Mouse (Mus musculus): ENCODE results near the gene Ppm1n.

DNA sequence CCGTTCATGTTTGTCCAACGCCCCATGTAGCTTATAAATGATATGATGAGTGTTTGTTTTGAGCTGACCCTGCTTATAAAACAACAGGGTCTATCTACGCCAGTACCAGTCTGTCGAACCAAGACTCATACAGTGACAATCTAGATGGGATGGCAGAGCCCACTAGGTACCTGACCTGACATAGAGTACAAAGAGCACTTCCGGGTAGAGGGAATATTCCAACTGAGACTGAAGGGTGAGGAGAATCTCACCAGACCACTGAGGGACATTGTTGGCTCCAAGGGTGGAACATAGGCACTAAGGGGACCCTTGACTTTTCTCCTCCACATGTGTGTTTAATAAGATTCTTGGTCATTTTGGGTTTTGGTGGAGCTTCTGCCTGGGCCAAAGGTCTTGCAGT, 50.5 kb downstream of the Ppm1n start:
- TF ChIP-seq CTCF (IDR thresholded peaks at IDR 0.05; ENCODE audit: extremely low read depth, insufficient read length, insufficient replicate concordance, low read depth, low read length): no peak
- TF ChIP-seq POLR2A (IDR thresholded peaks at IDR 0.05; ENCODE audit: low read depth, low read length): no peak
